Mouse (Mus musculus): ENCODE measurements around the gene Vmn1r5.
"Not testable (repeated sequence)": the region's sequence is repeated elsewhere in the genome, so short reads cannot be mapped to it uniquely, and the experiment has no call there.

Gene Vmn1r5

GRCm38 (mm10) chr6:56969973-56970372 is at the start of gene Vmn1r5:
TSS of gene Vmn1r5 (plus strand) at chr6:56970273.
- no peak for DNase-seq

- no peak for DNase-seq
Observed at GRCm38 (mm10) chr6:56923331-56923725, 46.7 kb upstream of the Vmn1r5 start.

DNA sequence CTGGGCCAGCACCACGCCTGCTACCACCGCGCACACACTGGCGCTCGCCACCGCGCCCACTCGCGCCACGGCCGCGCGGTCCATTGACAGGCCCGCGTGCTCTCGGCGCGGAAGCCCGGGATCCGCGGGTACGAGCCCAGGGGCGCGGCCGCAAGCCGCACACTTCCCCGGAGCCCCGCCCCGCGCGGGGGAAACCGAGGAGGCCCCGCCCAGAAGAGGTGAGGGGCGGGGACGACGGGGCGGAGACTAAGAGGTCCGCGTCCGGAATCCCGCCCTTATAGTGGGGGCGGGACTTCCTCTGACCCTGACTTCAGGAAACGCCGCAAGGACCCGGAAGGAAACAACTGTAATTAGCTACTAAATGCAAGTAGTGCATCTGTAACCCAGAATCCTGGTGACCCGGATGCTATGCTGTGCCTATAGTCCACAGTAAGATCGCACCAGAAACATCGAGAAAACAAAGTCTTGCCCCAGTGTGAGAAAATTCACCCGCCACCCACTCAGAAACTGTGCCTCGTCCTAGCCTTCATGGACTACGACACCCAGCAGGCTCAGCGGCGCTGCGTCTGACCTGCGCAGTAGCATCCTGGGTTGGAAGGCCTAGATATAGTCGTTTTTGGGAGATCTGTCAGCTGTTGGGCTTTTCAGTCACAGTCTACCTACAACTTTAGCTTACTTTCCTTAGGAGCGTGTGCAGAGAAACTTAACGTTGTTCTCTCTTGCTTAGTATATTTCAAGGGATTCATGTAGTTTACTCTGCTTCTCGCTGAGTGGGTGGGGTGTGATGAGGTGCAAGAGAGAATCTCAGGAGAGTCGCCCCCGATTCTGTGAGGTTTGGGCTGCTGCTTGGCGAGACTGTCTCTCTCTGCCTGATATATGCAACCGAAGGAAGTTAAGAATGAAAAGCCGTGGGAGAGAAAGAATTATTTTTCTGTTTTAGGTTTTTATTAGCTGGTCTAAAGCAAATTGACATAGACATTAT is 46.1 kb upstream of the Vmn1r5 start, which contains the start of the genes Nt5c3 and Vmn1r4:
Gene Nt5c3, minus strand, starts transcription at position 207 of the 982 bp plus-strand sequence.
Gene Vmn1r4, plus strand, starts transcription at position 290 of the 982 bp plus-strand sequence.
- DNase-seq, result peak; percentile 93

GRCm38 (mm10) chr6:56931648-56932415 is 38.2 kb upstream of the Vmn1r5 start:
- no peak for DNase-seq

- no peak for DNase-seq
Observed at GRCm38 (mm10) chr6:56932464-56932863, 37.6 kb upstream of the Vmn1r5 start.

- no peak for DNase-seq
Observed at GRCm38 (mm10) chr6:56934366-56934765, 35.7 kb upstream of the Vmn1r5 start.

GRCm38 (mm10) chr6:56956436-56956835 is 13.6 kb upstream of the Vmn1r5 start:
- no peak for DNase-seq

DNA sequence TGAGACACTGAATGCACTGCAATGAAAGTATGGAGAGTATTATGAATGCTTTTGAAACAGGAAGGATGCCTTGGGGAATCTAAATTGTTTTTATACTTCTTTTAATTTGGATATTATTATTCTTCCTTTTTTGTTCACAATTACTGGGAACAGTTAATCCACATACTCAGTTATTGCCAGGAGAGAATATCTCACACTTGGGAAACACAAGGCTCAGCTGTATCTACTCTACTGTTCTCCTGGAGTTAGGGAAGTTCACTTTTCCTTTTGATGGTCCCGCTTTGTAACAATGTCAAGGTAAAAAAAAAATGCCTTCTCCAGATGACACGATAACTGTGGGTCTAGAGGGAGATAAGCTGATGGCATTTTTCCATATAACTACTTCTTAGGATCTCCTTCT is 26.9 kb downstream of the Vmn1r5 start, which contains the start of gene Vmn1r6:
Gene Vmn1r6, plus strand, starts transcription at position 301 of the 400 bp plus-strand sequence.
- no peak for DNase-seq

GRCm38 (mm10) chr6:57025224-57025623 is 55.2 kb downstream of the Vmn1r5 start, which contains the start of gene Vmn1r7:
TSS of gene Vmn1r7 (minus strand) at chr6:57025324.
- not testable (repeated sequence) for DNase-seq

DNA sequence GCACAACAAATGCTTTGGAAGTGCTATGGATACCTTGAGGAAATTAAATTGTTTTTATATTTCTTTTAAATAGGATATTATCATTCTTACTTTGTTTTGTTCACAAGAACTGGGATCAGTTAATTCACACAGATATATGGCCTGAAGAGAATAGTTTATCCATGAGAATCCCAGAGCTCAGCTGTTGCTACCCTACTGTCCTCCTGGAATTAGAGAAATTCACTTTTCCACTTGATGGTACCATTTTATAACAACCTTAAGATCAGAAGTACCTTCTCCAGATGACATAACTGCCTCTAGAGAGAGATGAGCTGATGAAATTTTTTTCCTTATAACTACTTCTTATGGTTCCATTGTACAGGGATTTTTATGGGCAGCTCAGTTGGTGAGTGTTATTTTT is 61.9 kb downstream of the Vmn1r5 start, which contains the start of gene Vmn1r8:
Gene Vmn1r8, plus strand, starts transcription at position 301 of the 400 bp plus-strand sequence.
- DNase-seq, result no peak

DNA sequence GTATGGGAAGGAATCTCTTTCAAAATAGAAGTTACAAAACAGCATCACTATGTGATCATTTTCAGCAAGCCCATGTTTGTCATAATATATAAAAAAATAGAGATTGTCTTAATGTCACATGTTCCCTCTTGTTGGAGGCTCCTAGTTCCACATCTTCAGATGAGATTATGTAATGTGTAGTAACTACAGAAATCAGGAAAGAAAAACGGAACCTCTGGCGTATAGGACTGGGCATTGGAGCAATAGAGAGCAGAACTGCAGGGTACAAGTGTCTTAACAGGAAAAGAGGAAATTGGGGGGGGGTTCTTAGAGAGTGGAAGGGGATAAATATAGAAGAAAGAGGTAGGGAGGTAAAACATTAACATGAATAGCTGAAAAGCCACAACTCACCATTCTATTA is 64.6 kb downstream of the Vmn1r5 start:
- DNase-seq, result no peak
